Mouse (Mus musculus) kidney, adult 2 months (tissue): ENCODE results near the gene Plekhg2. TPM values are rescaled to one million over a fixed set of nuclear protein-coding genes. Genes with fewer than 3 reads are reported as not detected.

Source experiments
- DNase-seq: peaks from one replicate; pipeline ENCODE4 v3.0.0; 2021
- H3K27ac ChIP-seq: fragments of 200-500 bp; 2 replicates; pipeline ENCODE4 v1.5.1; 2012; ENCODE audit warnings: low read depth, low read length, control low read depth, inconsistent platforms; ENCODE audit not compliant: insufficient read depth
- H3K27me3 ChIP-seq: fragments of 200-500 bp; replicated peaks from 2 replicates; pipeline ENCODE4 v1.6.1; 2012; ENCODE audit warnings: mild to moderate bottlenecking, moderate library complexity, low read length, inconsistent platforms; ENCODE audit not compliant: control insufficient read depth, insufficient read depth
- H3K36me3 ChIP-seq: fragments of 200-500 bp; 2 replicates; pipeline ENCODE4 v1.6.1; 2012; ENCODE audit warnings: mild to moderate bottlenecking, moderate library complexity, low read length, inconsistent platforms; ENCODE audit not compliant: control insufficient read depth, insufficient read depth
- H3K4me1 ChIP-seq: fragments of 200-500 bp; 2 replicates; pipeline ENCODE4 v1.6.1; 2011; ENCODE audit warnings: low read length; ENCODE audit not compliant: control insufficient read depth, insufficient read depth
- H3K4me3 ChIP-seq: fragments of 200-500 bp; 2 replicates; pipeline ENCODE4 v1.5.1; 2011; ENCODE audit warnings: mild to moderate bottlenecking, low read depth, low read length, control low read depth; ENCODE audit not compliant: insufficient read depth
- CTCF ChIP-seq: fragments of 200-500 bp; conservative IDR thresholded peaks from 2 replicates; pipeline ENCODE4 v1.5.1; 2011; ENCODE audit warnings: low read depth, mild to moderate bottlenecking, control low read depth, low read length, moderate library complexity, mixed read lengths; ENCODE audit not compliant: insufficient read depth, insufficient read length
- POLR2A ChIP-seq: fragments of 200-500 bp; IDR thresholded peaks from one replicate; pipeline ENCODE4 v1.6.1; 2011; ENCODE audit warnings: low read depth, low read length, control low read depth
- WGBS: fragments of 180-500 bp; shearing (Covaris S2); methylation state at CpG from one replicate; pipeline ENCODE4 v1.1.7; 2018; 5-methylcytosine and 5-hydroxymethylcytosine counted together
- polyA plus RNA-seq: library from polyadenylated mRNA; depleted of rRNA; stranded (reverse); fragments of >200 nt; gene quantifications from 2 replicates; pipeline ENCODE4 v1.2.3, GENCODE M21; 2012

The Plekhg2 gene
- polyA plus RNA-seq, 1 experiment: 14.6 TPM

- Histone ChIP-seq H3K27me3 (no peaks in the 10 kb centered on the region), H3K27ac (peak overlapping the region; percentile 58), H3K36me3 (no peaks in the 10 kb centered on the region), H3K4me1 (peaks cover 10% of the 10 kb centered on the region), H3K4me3 (no peak overlapping the region)
- 14% methylated on average over 5 of the region's 5 CpGs for WGBS
- DNase-seq: peak; percentile 44
- TF ChIP-seq POLR2A (no peak), CTCF (no peak)
Measured at GRCm38 (mm10) chr7:28357984-28358383, 14.4 kb downstream of the Plekhg2 start.

- no peak for TF ChIP-seq CTCF
- TF ChIP-seq POLR2A: no peak
- 11% methylated on average over 5 of the region's 5 CpGs for WGBS
- no peak overlapping the region for H3K4me3 ChIP-seq
- H3K36me3 ChIP-seq: no peaks in the 10 kb centered on the region
- peak overlapping the region; percentile 58 for H3K27ac ChIP-seq
- H3K27me3 ChIP-seq: no peaks in the 10 kb centered on the region
- H3K4me1 ChIP-seq: peaks cover 10% of the 10 kb centered on the region
- DNase-seq: peak; percentile 78
Measured at GRCm38 (mm10) chr7:28356981-28357380, 15.4 kb downstream of the Plekhg2 start.

GRCm38 (mm10) chr7:28355221-28355620 is 17.2 kb downstream of the Plekhg2 start:
- Histone ChIP-seq H3K4me3 (no peak overlapping the region), H3K36me3 (no peaks in the 10 kb centered on the region)
- 74% methylated on average over 3 of the region's 3 CpGs for WGBS

GRCm38 (mm10) chr7:28354596-28354995 is 17.8 kb downstream of the Plekhg2 start:
- 94% methylated on average over 3 of the region's 3 CpGs for WGBS
- no peak overlapping the region for H3K4me3 ChIP-seq
- H3K27ac ChIP-seq: no peak overlapping the region
- no peak for DNase-seq
- TF ChIP-seq POLR2A: no peak
- TF ChIP-seq CTCF: no peak
- no peaks in the 10 kb centered on the region for H3K36me3 ChIP-seq
- H3K27me3 ChIP-seq: no peaks in the 10 kb centered on the region
- peaks cover 19% of the 10 kb centered on the region for H3K4me1 ChIP-seq

More at GRCm38 (mm10) chr7:28355221-28355620, 17.2 kb downstream of the Plekhg2 start:
- TF ChIP-seq CTCF (no peak), POLR2A (no peak)
- Histone ChIP-seq H3K27ac (no peak overlapping the region), H3K27me3 (no peaks in the 10 kb centered on the region), H3K4me1 (peaks cover 13% of the 10 kb centered on the region)
- no peak for DNase-seq

GRCm38 (mm10) chr7:28354113-28354581 is 18.3 kb downstream of the Plekhg2 start:
- Histone ChIP-seq H3K4me1 (peaks cover 19% of the 10 kb centered on the region), H3K36me3 (no peaks in the 10 kb centered on the region), H3K27ac (no peak overlapping the region), H3K4me3 (no peak overlapping the region), H3K27me3 (no peaks in the 10 kb centered on the region)
- no peak for DNase-seq
- 65% methylated on average over 3 of the region's 3 CpGs for WGBS
- no peak for TF ChIP-seq POLR2A
- TF ChIP-seq CTCF: no peak

GRCm38 (mm10) chr7:28353267-28353666 is 19.1 kb downstream of the Plekhg2 start:
- WGBS: 80% methylated on average over 2 of the region's 2 CpGs
- H3K4me3 ChIP-seq: no peak overlapping the region
- TF ChIP-seq CTCF: peak; percentile 45; the same call in 1 of the 2 replicates
- no peak for TF ChIP-seq POLR2A
- no peak overlapping the region for H3K27ac ChIP-seq
- peaks cover 19% of the 10 kb centered on the region for H3K4me1 ChIP-seq
- H3K27me3 ChIP-seq: no peaks in the 10 kb centered on the region
- no peaks in the 10 kb centered on the region for H3K36me3 ChIP-seq
- no peak for DNase-seq

- H3K36me3 ChIP-seq: no peaks in the 10 kb centered on the region
- TF ChIP-seq POLR2A: no peak
- no peak for DNase-seq
- WGBS: 21% methylated on average over 4 of the region's 4 CpGs
- no peaks in the 10 kb centered on the region for H3K27me3 ChIP-seq
- no peak overlapping the region for H3K27ac ChIP-seq
- no peak overlapping the region for H3K4me3 ChIP-seq
- H3K4me1 ChIP-seq: peaks cover 9% of the 10 kb centered on the region
Measured at GRCm38 (mm10) chr7:28351676-28352191, 20.7 kb downstream of the Plekhg2 start.
